Mouse (Mus musculus): ENCODE measurements at regions not wholly inside any gene's neighbourhood (a gene's known extent, or its start where the extent isn't known, plus 50 kb on each side); places are given as distances from the start of the nearest gene placed in this dataset.

- TF ChIP-seq POLR2A (IDR thresholded peaks at IDR 0.05; ENCODE audit: low read depth, low read length) (no peak), CTCF (IDR thresholded peaks at IDR 0.05; ENCODE audit: borderline replicate concordance, insufficient read depth, low read length) (no peak)
Observed at GRCm38 (mm10) chr13:31163878-31164495, 190.0 kb downstream of the Gm5447 start.
